Mouse (Mus musculus) left cerebral cortex, adult 6 months (tissue): ENCODE results near the gene Gm16442. TPM values are rescaled to one million over a fixed set of nuclear protein-coding genes. Genes with fewer than 3 reads are reported as not detected.

ENCODE experiments used
- long read RNA-seq, 2 experiments: library from polyadenylated mRNA; unstranded; transcript quantifications; one replicate each; pipeline ENCODE4 v2.0.0; 2019 to 2020
- polyA plus RNA-seq: library from polyadenylated mRNA; unstranded; fragments of <200 nt; fragmentation: Nextera tagmentation; gene quantifications from 2 replicates; pipeline ENCODE4 v1.2.3, GENCODE M21; 2021

Gm16442 gene
- polyA plus RNA-seq, result not detected in 2 replicates
- long read RNA-seq, experiment 1, result 0 reads
- long read RNA-seq, experiment 2, result 0 reads

DNA sequence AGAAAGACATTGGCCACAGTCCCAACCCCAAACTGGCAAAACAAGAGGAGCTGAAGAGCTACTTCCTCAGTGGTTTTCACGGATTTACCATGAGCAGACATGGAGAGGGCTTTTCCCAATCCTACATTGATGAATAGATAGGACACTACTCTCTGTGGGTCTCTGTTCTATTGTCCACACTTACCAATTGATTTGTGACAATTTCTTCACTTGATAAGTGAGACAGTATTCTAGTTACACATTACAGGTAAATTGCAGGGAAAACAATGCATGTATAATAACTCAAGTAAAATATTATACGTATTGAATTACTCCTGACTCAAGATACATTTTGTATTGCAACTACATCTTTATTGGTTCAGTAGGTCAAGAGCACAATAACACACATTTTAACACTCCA lies at the start of gene Gm16442:
Gene Gm16442, minus strand, starts transcription at position 101 of the 400 bp plus-strand sequence.

DNA sequence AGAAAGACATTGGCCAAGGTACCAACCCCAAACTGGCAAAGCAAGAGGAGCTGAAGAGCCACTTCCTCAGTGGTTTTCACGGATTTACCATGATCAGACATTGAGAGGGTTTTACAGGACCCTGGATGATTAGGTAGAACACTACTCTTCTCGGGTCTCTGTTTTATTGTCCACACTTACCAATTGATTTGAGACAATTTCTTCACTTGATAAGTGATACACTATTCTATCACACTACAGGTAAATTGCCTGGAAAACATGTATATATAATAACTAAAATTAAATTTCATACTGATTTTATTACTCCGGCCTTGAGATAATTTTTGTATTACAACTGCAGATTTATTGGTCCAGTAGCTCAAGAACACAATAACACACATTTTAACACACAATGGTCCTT lies 45.9 kb upstream of the Gm16442 start, which contains the start of gene Vmn1r94:
Gene Vmn1r94, minus strand, starts transcription at position 101 of the 400 bp plus-strand sequence.

DNA sequence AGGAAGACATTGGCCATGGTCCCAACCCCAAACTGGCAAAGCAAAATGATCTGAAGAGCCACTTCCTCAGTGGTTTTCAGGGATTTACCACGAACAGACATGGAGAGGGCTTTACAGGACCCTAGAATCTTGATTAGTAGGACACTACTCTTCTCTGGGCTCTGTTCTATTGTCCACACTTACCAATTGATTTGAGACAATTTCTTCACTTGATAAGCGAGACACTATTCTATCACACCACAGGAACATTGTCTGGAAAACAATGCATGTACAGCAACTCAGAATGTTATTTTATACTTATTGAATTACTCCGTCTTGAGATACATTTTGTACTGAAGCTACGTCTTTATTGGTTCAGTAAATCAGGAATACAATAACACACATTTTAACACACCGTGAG lies 16.6 kb upstream of the Gm16442 start, which contains the start of gene Vmn1r93:
Gene Vmn1r93, minus strand, starts transcription at position 101 of the 400 bp plus-strand sequence.

DNA sequence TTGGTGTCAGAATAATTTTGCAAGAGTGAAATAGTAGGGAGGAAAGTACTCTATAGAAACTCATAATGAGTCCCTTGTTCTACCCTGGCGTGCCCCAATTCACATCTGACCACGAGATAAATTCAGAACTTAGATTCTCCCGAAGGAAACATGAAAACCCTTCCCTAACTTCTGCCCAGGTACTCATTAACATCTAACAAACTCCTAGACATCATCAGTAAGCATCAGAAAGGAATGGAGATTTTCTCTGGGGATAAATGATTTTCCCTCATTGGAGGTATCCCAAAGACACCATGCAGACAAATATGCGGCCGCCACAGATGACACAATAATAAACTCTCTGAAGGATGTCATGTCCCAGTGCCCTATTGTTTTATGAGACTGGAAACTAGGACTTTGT lies 23.0 kb downstream of the Gm16442 start, which contains the start of gene Vmn1r91:
Gene Vmn1r91, plus strand, starts transcription at position 301 of the 400 bp plus-strand sequence.

Other genes with a start within 250 kb of the Gm16442 start
- gene Ceacam19, start 234.6 kb downstream of the Gm16442 start, polyA plus RNA-seq, result not detected in 2 replicates
- gene Pvr, start 201.4 kb downstream of the Gm16442 start, polyA plus RNA-seq, result 1.2 and 1.4 TPM in 2 replicates
- not detected in 2 replicates for gene Igsf23, start 171.8 kb downstream of the Gm16442 start, polyA plus RNA-seq
- gene Ceacam20, start 157.2 kb downstream of the Gm16442 start, polyA plus RNA-seq, result 0.13 TPM in 1 of 2 replicates, not detected in the other
- not detected in 2 replicates for gene Nlrp9b, start 131.1 kb downstream of the Gm16442 start, polyA plus RNA-seq
- gene Vmn1r91, start 22.9 kb downstream of the Gm16442 start, polyA plus RNA-seq, result not detected in 2 replicates
- gene Vmn1r93, start 16.5 kb upstream of the Gm16442 start, polyA plus RNA-seq, result not detected in 2 replicates
- not detected in 2 replicates for gene Vmn1r94, start 45.8 kb upstream of the Gm16442 start, polyA plus RNA-seq
- not detected in 2 replicates for gene Vmn1r95, start 71.1 kb upstream of the Gm16442 start, polyA plus RNA-seq
- gene Gm6164, start 83.0 kb upstream of the Gm16442 start, polyA plus RNA-seq, result not detected in 2 replicates
- gene Gm4498, start 111.2 kb upstream of the Gm16442 start, polyA plus RNA-seq, result not detected in 2 replicates
- gene Gm5890, start 140.3 kb upstream of the Gm16442 start, polyA plus RNA-seq, result not detected in 2 replicates
- not detected in 2 replicates for gene Gm4133, start 211.5 kb upstream of the Gm16442 start, polyA plus RNA-seq